Mouse (Mus musculus) hindbrain, postnatal 0 days (tissue): ENCODE data around the gene Tmem199. TPM values are rescaled to one million over a fixed set of nuclear protein-coding genes. Genes with fewer than 3 reads are reported as not detected.

Experiments
- ATAC-seq: fragments of 200-750 bp; cut with Nextera tagmentation; 2 replicates; pipeline ENCODE4 v1.8.0; 2017; ENCODE audit warnings: mild to moderate bottlenecking, moderate TSS enrichment, moderate library complexity
- DNase-seq: peaks from one replicate; pipeline ENCODE4 v3.0.0-alpha.2; 2015; ENCODE audit warnings: low spot score
- H3K27ac ChIP-seq: fragments of 300-500 bp; sonication (generic); 2 replicates; pipeline ENCODE4 v1.5.1; 2014; ENCODE audit warnings: mild to moderate bottlenecking
- H3K27me3 ChIP-seq: fragments of 300-500 bp; sonication (generic); 2 replicates; pipeline ENCODE4 v1.6.1; 2014; ENCODE audit warnings: low read length, mixed read lengths; ENCODE audit not compliant: insufficient read depth
- H3K36me3 ChIP-seq: fragments of 300-500 bp; sonication (generic); 2 replicates; pipeline ENCODE4 v1.6.1; 2014; ENCODE audit warnings: low read length, mixed read lengths; ENCODE audit not compliant: insufficient read depth
- H3K4me1 ChIP-seq: fragments of 300-500 bp; sonication (generic); 2 replicates; pipeline ENCODE4 v1.6.1; 2014; ENCODE audit warnings: antibody characterized with exemption, low read length, mixed read lengths; ENCODE audit not compliant: insufficient read depth
- H3K4me2 ChIP-seq: fragments of 300-500 bp; sonication (generic); 2 replicates; pipeline ENCODE4 v1.6.1; 2014; ENCODE audit warnings: low read depth, mild to moderate bottlenecking, low read length, moderate library complexity, mixed read lengths
- H3K4me3 ChIP-seq: fragments of 300-500 bp; sonication (generic); 2 replicates; pipeline ENCODE4 v1.5.1; 2014; ENCODE audit warnings: low read length
- H3K9ac ChIP-seq: fragments of 300-500 bp; sonication (generic); replicated peaks from 2 replicates; pipeline ENCODE4 v1.6.1; 2014; ENCODE audit warnings: mild to moderate bottlenecking, low read length, moderate library complexity, mixed read lengths
- H3K9me3 ChIP-seq: fragments of 300-500 bp; sonication (generic); 2 replicates; pipeline ENCODE4 v1.6.1; 2016; ENCODE audit warnings: low read length, mixed read lengths
- CTCF ChIP-seq: IDR thresholded peaks from 2 replicates; pipeline ENCODE4 v1.5.1; 2016; ENCODE audit warnings: antibody characterized with exemption, control low read depth, low read depth
- WGBS: fragments of 180-500 bp; shearing (Covaris S2); extraction: QIAGEN DNeasy Blood & Tissue Kit; methylation state at CpG from one replicate; pipeline ENCODE4 v1.1.7; 2014; 5-methylcytosine and 5-hydroxymethylcytosine counted together
- polyA plus RNA-seq: library from polyadenylated mRNA; unstranded; fragments of >200 nt; fragmentation: Nextera tagmentation; extraction: Ambion mirVana; gene quantifications from 2 replicates; pipeline ENCODE4 v1.2.1, GENCODE M21; 2015
- total RNA-seq: library from RNA; depleted of rRNA; stranded (reverse); fragments of >200 nt; gene quantifications from 2 replicates; pipeline ENCODE4 v1.2.3, GENCODE M21; 2014

Tmem199 gene
- total and polyA plus RNA-seq, 2 experiments from 2014 or later = 40.3 to 84.8 TPM

- peaks cover 41% of the 10 kb centered on the region for H3K36me3 ChIP-seq
Observed at GRCm38 (mm10) chr11:78530001-78530400, 18.0 kb upstream of the Tmem199 start.

GRCm38 (mm10) chr11:78528714-78529113 lies 16.7 kb upstream of the Tmem199 start:
- Histone ChIP-seq H3K27ac (no peak overlapping the region), H3K9ac (no peak overlapping the region), H3K27me3 (no peaks in the 10 kb centered on the region), H3K4me1 (peaks cover 6% of the 10 kb centered on the region; the same call in 1 of the 2 replicates), H3K9me3 (no peaks in the 10 kb centered on the region), H3K36me3 (peaks cover 54% of the 10 kb centered on the region), H3K4me2 (no peak overlapping the region), H3K4me3 (no peak overlapping the region)
- no peak for DNase-seq
- WGBS = 79% methylated on average over 9 of the region's 9 CpGs
- no peak for ATAC-seq
- TF ChIP-seq CTCF = no peak

More at GRCm38 (mm10) chr11:78530001-78530400, 18.0 kb upstream of the Tmem199 start:
- 92% methylated on average over 12 of the region's 12 CpGs for WGBS
- no peak for TF ChIP-seq CTCF
- H3K27ac ChIP-seq = no peak overlapping the region
- H3K4me1 ChIP-seq = peaks cover 5% of the 10 kb centered on the region
- H3K4me3 ChIP-seq = no peak overlapping the region
- no peaks in the 10 kb centered on the region for H3K9me3 ChIP-seq
- no peak overlapping the region for H3K9ac ChIP-seq
- ATAC-seq = no peak
- H3K4me2 ChIP-seq = no peak overlapping the region
- H3K27me3 ChIP-seq = no peaks in the 10 kb centered on the region
- DNase-seq = no peak

- H3K27me3 ChIP-seq = no peaks in the 10 kb centered on the region
- peak overlapping the region; percentile 26; the same call in 1 of the 2 replicates for H3K27ac ChIP-seq
- peaks cover 6% of the 10 kb centered on the region; the same call in 1 of the 2 replicates for H3K4me1 ChIP-seq
- peak; percentile 33; the same call in 1 of the 2 replicates for ATAC-seq
- TF ChIP-seq CTCF = no peak
- 41% methylated on average over 2 of the region's 2 CpGs for WGBS
- H3K9me3 ChIP-seq = no peaks in the 10 kb centered on the region
- no peak overlapping the region for H3K4me3 ChIP-seq
- no peak overlapping the region for H3K9ac ChIP-seq
- peaks cover 77% of the 10 kb centered on the region for H3K36me3 ChIP-seq
- no peak overlapping the region for H3K4me2 ChIP-seq
- DNase-seq = peak; percentile 61
Observed at GRCm38 (mm10) chr11:78524838-78525237, 12.9 kb upstream of the Tmem199 start.

GRCm38 (mm10) chr11:78523241-78523955 lies 11.4 kb upstream of the Tmem199 start:
- Histone ChIP-seq H3K27ac (peak overlapping the region; percentile 45; the same call in 1 of the 2 replicates), H3K36me3 (peaks cover 76% of the 10 kb centered on the region), H3K9ac (no peak overlapping the region), H3K4me3 (no peak overlapping the region), H3K27me3 (no peaks in the 10 kb centered on the region), H3K4me2 (no peak overlapping the region), H3K4me1 (peaks cover 6% of the 10 kb centered on the region; the same call in 1 of the 2 replicates), H3K9me3 (no peaks in the 10 kb centered on the region)
- ATAC-seq = peak; percentile 13; the same call in 1 of the 2 replicates
- WGBS = 46% methylated on average over 9 of the region's 9 CpGs
- no peak for TF ChIP-seq CTCF
- peak; percentile 39 for DNase-seq

GRCm38 (mm10) chr11:78522481-78522997 lies 10.6 kb upstream of the Tmem199 start:
- Histone ChIP-seq H3K4me1 (peaks cover 6% of the 10 kb centered on the region; the same call in 1 of the 2 replicates), H3K27ac (peak overlapping the region; percentile 45), H3K9me3 (no peaks in the 10 kb centered on the region), H3K4me3 (no peak overlapping the region), H3K9ac (no peak overlapping the region), H3K27me3 (no peaks in the 10 kb centered on the region), H3K36me3 (peaks cover 77% of the 10 kb centered on the region), H3K4me2 (no peak overlapping the region)
- DNase-seq = peak; percentile 25
- no peak for ATAC-seq
- 91% methylated on average over 1 of the region's 1 CpGs for WGBS
- TF ChIP-seq CTCF = peak; percentile 59

GRCm38 (mm10) chr11:78521880-78522279 lies 9.9 kb upstream of the Tmem199 start:
- 74% methylated on average over 3 of the region's 3 CpGs for WGBS
- Histone ChIP-seq H3K4me1 (peaks cover 6% of the 10 kb centered on the region; the same call in 1 of the 2 replicates), H3K4me3 (no peak overlapping the region), H3K9me3 (no peaks in the 10 kb centered on the region), H3K27me3 (no peaks in the 10 kb centered on the region), H3K9ac (no peak overlapping the region), H3K27ac (peak overlapping the region; percentile 45; the same call in 1 of the 2 replicates), H3K4me2 (no peak overlapping the region), H3K36me3 (peaks cover 72% of the 10 kb centered on the region)
- ATAC-seq (no peak), DNase-seq (no peak)
- TF ChIP-seq CTCF = no peak

GRCm38 (mm10) chr11:78518931-78519330 lies 7.0 kb upstream of the Tmem199 start:
- no peaks in the 10 kb centered on the region for H3K27me3 ChIP-seq
- no peak for TF ChIP-seq CTCF
- ATAC-seq = no peak
- H3K36me3 ChIP-seq = peaks cover 67% of the 10 kb centered on the region
- no peak overlapping the region for H3K4me2 ChIP-seq
- no peak overlapping the region for H3K27ac ChIP-seq
- H3K9me3 ChIP-seq = no peaks in the 10 kb centered on the region
- 79% methylated on average over 10 of the region's 10 CpGs for whole genome bisulfite sequencing
- no peaks in the 10 kb centered on the region for H3K4me1 ChIP-seq
- no peak overlapping the region for H3K4me3 ChIP-seq
- DNase-seq = no peak
- no peak overlapping the region for H3K9ac ChIP-seq
